Mouse (Mus musculus) ovary, adult 2 months (tissue): ENCODE measurements around the gene Gm49711. TPM values are rescaled to one million over a fixed set of nuclear protein-coding genes. Genes with fewer than 3 reads are reported as not detected.

Source experiments
- polyA plus RNA-seq: library from polyadenylated mRNA; depleted of rRNA; stranded (reverse); fragments of >200 nt; gene quantifications from 2 replicates; pipeline ENCODE4 v1.2.3, GENCODE M21; 2012; rRNA removed

Gm49711 gene
- polyA plus RNA-seq, result 0.31 TPM in 1 of 2 replicates, not detected in the other

DNA sequence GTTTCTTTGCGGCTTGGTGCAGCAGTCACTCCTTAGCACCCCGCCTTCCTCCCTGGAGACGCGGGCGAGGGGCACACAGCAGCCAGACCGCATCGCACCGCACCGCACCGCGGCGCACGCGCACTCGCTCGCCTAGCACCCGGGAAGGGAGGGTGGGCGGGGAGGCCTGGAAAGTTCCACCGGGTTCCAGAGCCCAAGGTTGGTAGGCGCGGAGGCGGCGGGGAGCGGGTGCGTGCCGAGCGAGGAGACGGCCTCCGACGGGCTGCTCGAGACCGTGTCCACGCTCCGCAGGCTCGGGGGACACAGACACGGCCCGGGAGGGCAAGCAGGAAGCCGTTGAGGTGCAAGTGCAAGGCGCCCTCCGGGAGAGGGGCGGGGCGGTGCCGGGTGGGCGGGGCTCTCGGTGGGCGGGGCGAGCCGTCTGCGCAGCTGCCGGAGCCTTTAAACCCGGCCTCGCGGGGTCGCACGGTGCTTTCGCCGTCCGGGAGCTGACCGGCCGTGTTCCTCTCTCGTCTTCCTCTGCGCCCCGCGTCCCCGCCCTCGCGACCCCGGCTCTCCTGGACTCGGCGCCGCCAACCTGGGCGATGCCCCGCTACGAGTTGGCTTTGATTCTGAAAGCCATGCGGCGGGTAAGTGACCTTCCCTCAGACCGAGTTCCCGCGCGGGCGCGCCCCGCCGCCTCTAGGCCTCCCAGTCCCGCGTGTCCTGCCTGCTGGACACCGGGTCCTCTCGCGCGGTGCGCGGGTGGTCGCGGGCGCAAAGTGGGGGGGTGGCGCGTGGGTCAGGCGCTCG, at the start of gene Gm49711, which contains the start of the genes Mrps6 and Slc5a3:
TSS of gene Gm49711 (plus strand) at position 465 of the 792 bp plus-strand sequence.
TSS of gene Mrps6 (plus strand) at position 419 of the 792 bp plus-strand sequence.
TSS of gene Slc5a3 (plus strand) at position 471 of the 792 bp plus-strand sequence.

Other genes starting within 250 kb of the Gm49711 start
- gene Mrps6, start within 50 bp of the Gm49711 start, polyA plus RNA-seq, result 23.0 and 33.1 TPM in 2 replicates
- gene Slc5a3, start within 50 bp of the Gm49711 start, polyA plus RNA-seq, result 2.4 and 3.1 TPM in 2 replicates
- gene Kcne2, start 234.1 kb downstream of the Gm49711 start, polyA plus RNA-seq, result 0.46 and 1.1 TPM in 2 replicates
- gene Smim11, start 243.0 kb downstream of the Gm49711 start, polyA plus RNA-seq, result 35.5 and 40.7 TPM in 2 replicates